Mouse (Mus musculus) heart, postnatal 0 days (tissue): ENCODE results near the gene Cfap299.

Experiments used
- CTCF ChIP-seq: IDR thresholded peaks from 2 replicates; pipeline ENCODE4 v1.5.1; 2016; ENCODE audit warnings: antibody characterized with exemption, control low read depth, low read depth
- EP300 ChIP-seq: IDR thresholded peaks from 2 replicates; pipeline ENCODE4 v1.6.1; 2016; ENCODE audit warnings: antibody characterized with exemption, low read depth

GRCm38 (mm10) chr5:98562806-98563205, 233.7 kb downstream of the Cfap299 start:
- TF ChIP-seq EP300 (no peak), CTCF (no peak)
